Mouse (Mus musculus) intestine, embryonic 14.5 days (tissue): ENCODE measurements around the gene Cwf19l2. TPM values are rescaled to one million over a fixed set of nuclear protein-coding genes. Genes with fewer than 3 reads are reported as not detected.
"Not testable (repeated sequence)": the region's sequence is repeated elsewhere in the genome, so short reads cannot be mapped to it uniquely, and the experiment has no call there.

Source experiments
- ATAC-seq: fragments of 200-750 bp; cut with Nextera tagmentation; replicated peaks from 2 replicates; pipeline ENCODE4 v1.8.0; 2017; ENCODE audit warnings: low read depth, moderate number of reproducible peaks, moderate TSS enrichment, moderate library complexity; ENCODE audit not compliant: low FRiP score, low TSS enrichment
- DNase-seq: peaks from one replicate; pipeline ENCODE4 v3.0.0-alpha.2; 2018; ENCODE audit warnings: low spot score
- H3K27ac ChIP-seq: fragments of 300-500 bp; sonication (generic); 2 replicates; pipeline ENCODE4 v1.5.1; 2014; ENCODE audit warnings: low read depth, mild to moderate bottlenecking, control low read depth
- H3K27me3 ChIP-seq: fragments of 300-500 bp; sonication (generic); replicated peaks from 2 replicates; pipeline ENCODE4 v1.6.1; 2014; ENCODE audit warnings: low read length, control low read depth; ENCODE audit not compliant: control insufficient read depth, insufficient read depth
- H3K36me3 ChIP-seq: fragments of 300-500 bp; sonication (generic); 2 replicates; pipeline ENCODE4 v1.6.1; 2014; ENCODE audit warnings: low read length, control low read depth; ENCODE audit not compliant: control insufficient read depth, insufficient read depth
- H3K4me1 ChIP-seq: fragments of 300-500 bp; sonication (generic); replicated peaks from 2 replicates; pipeline ENCODE4 v1.6.1; 2014; ENCODE audit warnings: low read length, control low read depth, mixed read lengths; ENCODE audit not compliant: control insufficient read depth, insufficient read depth
- H3K4me2 ChIP-seq: fragments of 300-500 bp; sonication (generic); 2 replicates; pipeline ENCODE4 v1.6.1; 2014; ENCODE audit warnings: low read length
- H3K4me3 ChIP-seq: fragments of 300-500 bp; sonication (generic); 2 replicates; pipeline ENCODE4 v1.5.1; 2014; ENCODE audit warnings: low read depth, low read length, control low read depth, mixed read lengths
- H3K9ac ChIP-seq: fragments of 300-500 bp; sonication (generic); 2 replicates; pipeline ENCODE4 v1.6.1; 2014; ENCODE audit warnings: mild to moderate bottlenecking, low read length
- H3K9me3 ChIP-seq: fragments of 300-500 bp; sonication (generic); 2 replicates; pipeline ENCODE4 v1.6.1; 2016; ENCODE audit warnings: low read length, control low read depth; ENCODE audit not compliant: control insufficient read depth
- WGBS: fragments of 180-500 bp; shearing (Covaris S2); extraction: QIAGEN DNeasy Blood & Tissue Kit; methylation state at CpG from one replicate; pipeline ENCODE4 v1.1.7; 2014; 5-methylcytosine and 5-hydroxymethylcytosine counted together
- polyA plus RNA-seq: library from polyadenylated mRNA; unstranded; fragments of >200 nt; fragmentation: Nextera tagmentation; extraction: Ambion mirVana; gene quantifications from 2 replicates; pipeline ENCODE4 v1.2.1, GENCODE M21; 2014

Gene Cwf19l2
- polyA plus RNA-seq = 14.5 and 16.8 TPM in 2 replicates

DNA sequence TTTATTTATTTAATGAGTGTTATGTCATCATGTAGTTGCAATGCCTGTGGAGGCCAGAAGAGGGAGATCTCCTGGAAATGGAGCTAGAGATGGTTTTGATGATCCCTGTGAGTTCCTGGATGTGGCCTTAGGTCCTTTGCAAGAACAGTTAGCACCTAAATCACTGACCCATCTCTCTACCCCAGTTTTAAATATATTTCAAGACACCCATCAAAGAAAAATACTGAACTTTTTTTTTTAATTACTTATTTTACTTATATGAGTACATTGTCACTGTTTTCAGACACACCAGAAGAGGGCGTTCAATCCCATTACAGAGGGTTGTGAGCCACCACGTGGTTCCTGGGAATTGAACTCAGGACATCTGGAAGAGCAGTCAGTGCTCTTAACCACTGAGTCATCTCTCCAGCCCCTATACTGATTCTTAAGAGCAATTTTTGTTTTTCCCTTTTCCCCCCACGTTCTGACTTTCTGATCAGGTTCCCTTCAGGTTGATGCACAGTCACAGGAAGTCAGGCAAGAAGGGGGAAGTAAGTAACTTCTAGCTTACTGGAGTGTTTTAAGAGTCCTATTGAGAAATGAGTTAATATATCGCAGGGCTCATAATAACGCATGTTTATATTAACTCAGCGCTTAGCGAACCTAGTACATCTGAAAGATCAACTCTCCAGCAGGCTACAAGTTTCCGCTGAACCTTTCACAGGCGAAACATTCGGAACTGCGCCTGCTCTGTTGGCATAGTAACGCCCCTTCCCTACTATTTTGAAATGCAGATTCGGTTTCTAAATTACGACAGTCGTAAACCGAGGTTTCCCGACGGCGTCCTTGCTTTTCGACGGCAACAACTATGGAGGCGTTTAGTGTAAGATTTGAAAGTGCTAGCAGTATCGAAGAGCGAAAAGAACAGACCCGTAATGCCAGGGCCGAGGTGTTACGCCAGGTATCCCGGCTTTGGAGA lies at the start of gene Cwf19l2:
Gene Cwf19l2 (plus strand): TSS at position 342 of the 958 bp plus-strand sequence.
- peak; percentile 92 for ATAC-seq

GRCm38 (mm10) chr9:3376323-3376722 lies 27.1 kb upstream of the Cwf19l2 start:
- H3K4me1 ChIP-seq, ATAC-seq, H3K9me3 ChIP-seq, H3K4me2 ChIP-seq, H3K27me3 ChIP-seq, H3K9ac ChIP-seq, H3K4me3 ChIP-seq, H3K27ac ChIP-seq, DNase-seq: not testable (repeated sequence)
- peaks cover 14% of the 10 kb centered on the region; the same call in 1 of the 2 replicates for H3K36me3 ChIP-seq
- WGBS = 52% methylated on average over 1 of the region's 1 CpGs

More for the DNA sequence above, at the start of gene Cwf19l2:
- under 1% methylated on average over 28 of the region's 28 CpGs for WGBS
- peak within 1 kb of the TSS; percentile 66 for H3K27ac ChIP-seq
- H3K4me1 ChIP-seq = no peaks in the 10 kb centered on the region
- H3K27me3 ChIP-seq = no peaks in the 10 kb centered on the region
- peak within 1 kb of the TSS; percentile 90 for H3K4me3 ChIP-seq
- peak within 1 kb of the TSS; percentile 71 for H3K4me2 ChIP-seq
- H3K9ac ChIP-seq = peak within 1 kb of the TSS; percentile 73
- DNase-seq = peak; percentile 78
- 0 out of 2 replicates have a peak, but pooled peaks cover 2% of the 10 kb centered on the region for H3K36me3 ChIP-seq
- H3K9me3 ChIP-seq = no peaks in the 10 kb centered on the region

- Histone ChIP-seq H3K4me1 (no peaks in the 10 kb centered on the region), H3K27ac (peak overlapping the region; percentile 66), H3K27me3 (no peaks in the 10 kb centered on the region), H3K9me3 (no peaks in the 10 kb centered on the region), H3K4me2 (peak overlapping the region; percentile 71), H3K36me3 (0 out of 2 replicates have a peak, but pooled peaks cover 2% of the 10 kb centered on the region), H3K9ac (peak overlapping the region; percentile 73), H3K4me3 (peak overlapping the region; percentile 90)
- ATAC-seq (no peak), DNase-seq (peak; percentile 65)
- under 1% methylated on average over 13 of the region's 13 CpGs for WGBS
Observed at GRCm38 (mm10) chr9:3404372-3404771, 980 bp downstream of the Cwf19l2 start.

GRCm38 (mm10) chr9:3439555-3440300 lies 36.3 kb downstream of the Cwf19l2 start:
- not testable (repeated sequence) for H3K36me3 ChIP-seq, H3K9me3 ChIP-seq, DNase-seq, H3K4me3 ChIP-seq, ATAC-seq, H3K9ac ChIP-seq, H3K4me1 ChIP-seq, H3K4me2 ChIP-seq, H3K27me3 ChIP-seq, H3K27ac ChIP-seq
- 95% methylated on average over 6 of the region's 6 CpGs for WGBS

DNA sequence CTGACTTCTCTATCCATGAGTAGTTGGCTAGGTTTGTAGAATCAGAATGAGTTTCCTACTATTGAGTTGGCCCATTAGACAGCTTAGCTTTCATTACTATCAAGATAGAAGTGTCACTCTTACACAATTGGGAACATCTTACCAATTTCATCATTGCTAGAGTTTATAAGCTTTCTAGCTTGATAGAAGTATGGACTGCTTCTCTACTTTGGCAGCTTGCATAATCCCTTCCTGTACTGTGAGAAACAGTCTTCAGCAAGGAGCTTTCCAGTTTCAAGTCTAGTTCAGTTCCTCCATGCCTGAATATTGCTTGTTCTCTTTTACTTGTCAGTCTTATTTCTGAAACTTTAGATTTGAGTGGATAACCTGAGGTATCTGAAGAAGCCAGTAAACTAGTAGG lies 68.5 kb downstream of the Cwf19l2 start:
- Histone ChIP-seq H3K9me3 (no peaks in the 10 kb centered on the region), H3K27ac (no peak overlapping the region), H3K4me1 (no peaks in the 10 kb centered on the region), H3K27me3 (no peaks in the 10 kb centered on the region), H3K4me2 (no peak overlapping the region), H3K36me3 (peaks cover 14% of the 10 kb centered on the region; the same call in 1 of the 2 replicates), H3K4me3 (no peak overlapping the region), H3K9ac (no peak overlapping the region)
- DNase-seq = no peak
- ATAC-seq = no peak

DNA sequence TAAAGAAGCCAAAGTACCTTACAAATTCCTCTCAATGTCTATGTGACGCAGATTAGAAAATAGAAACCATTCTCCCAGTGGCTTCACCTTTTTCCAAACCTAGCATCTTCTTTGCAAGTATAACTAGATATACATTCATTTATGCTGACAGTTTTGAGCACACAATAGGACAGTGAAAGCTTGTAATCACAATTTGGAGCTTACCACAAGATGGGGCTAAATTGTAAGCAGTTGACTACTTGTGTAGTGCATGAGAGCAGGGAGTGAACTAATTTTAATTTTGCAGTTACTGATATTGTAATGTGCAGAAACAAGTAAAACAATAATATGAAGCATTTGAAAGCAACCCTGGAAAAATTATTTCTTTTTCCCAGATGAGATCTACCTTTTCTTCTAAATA lies 115.3 kb downstream of the Cwf19l2 start:
- no peaks in the 10 kb centered on the region for H3K27me3 ChIP-seq
- 92% methylated on average over 1 of the region's 1 CpGs for WGBS
- H3K9ac ChIP-seq = no peak overlapping the region
- H3K4me3 ChIP-seq = no peak overlapping the region
- H3K36me3 ChIP-seq = no peaks in the 10 kb centered on the region
- no peaks in the 10 kb centered on the region for H3K9me3 ChIP-seq
- DNase-seq = no peak
- no peak overlapping the region for H3K27ac ChIP-seq
- H3K4me2 ChIP-seq = no peak overlapping the region
- no peaks in the 10 kb centered on the region for H3K4me1 ChIP-seq
- ATAC-seq = no peak

DNA sequence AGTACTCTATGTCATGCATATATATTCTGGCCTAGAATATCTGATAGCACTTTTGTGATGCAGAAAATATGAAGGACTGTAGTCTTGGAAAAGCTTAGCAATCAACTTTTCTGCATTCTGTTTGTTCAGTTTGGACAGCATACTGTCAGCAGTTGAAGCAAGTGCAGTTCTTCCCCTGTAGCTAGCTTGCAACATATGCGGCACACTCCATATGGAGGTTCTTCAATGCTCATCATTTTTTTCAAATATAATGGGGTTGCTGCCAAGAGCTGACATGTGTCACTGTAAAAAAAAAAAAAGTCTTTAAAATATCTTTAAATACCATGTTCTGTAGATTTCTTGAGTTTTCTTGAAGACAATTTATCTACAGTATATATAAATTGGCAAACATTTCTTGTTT lies 115.8 kb downstream of the Cwf19l2 start:
- Histone ChIP-seq H3K27me3 (no peaks in the 10 kb centered on the region), H3K27ac (no peak overlapping the region), H3K4me3 (no peak overlapping the region), H3K9ac (no peak overlapping the region), H3K9me3 (no peaks in the 10 kb centered on the region), H3K4me2 (no peak overlapping the region), H3K4me1 (no peaks in the 10 kb centered on the region), H3K36me3 (no peaks in the 10 kb centered on the region)
- ATAC-seq = no peak
- WGBS = 89% methylated on average over 1 of the region's 1 CpGs
- no peak for DNase-seq

- no peak for ATAC-seq
- Histone ChIP-seq H3K9me3 (no peaks in the 10 kb centered on the region), H3K4me3 (no peak overlapping the region), H3K36me3 (no peaks in the 10 kb centered on the region), H3K4me1 (no peaks in the 10 kb centered on the region), H3K27me3 (no peaks in the 10 kb centered on the region), H3K9ac (no peak overlapping the region), H3K27ac (no peak overlapping the region), H3K4me2 (no peak overlapping the region)
- no peak for DNase-seq
- 82% methylated on average over 2 of the region's 2 CpGs for WGBS
Observed at GRCm38 (mm10) chr9:3521031-3521430, 117.6 kb downstream of the Cwf19l2 start.
